Mouse (Mus musculus): Measurements from ENCODE around the gene Tenm4. TPM values are rescaled to one million over a fixed set of nuclear protein-coding genes. Genes with fewer than 3 reads are reported as not detected.
"Not testable (repeated sequence)": the region's sequence is repeated elsewhere in the genome, so short reads cannot be mapped to it uniquely, and the experiment has no call there.

The Tenm4 gene
- total RNA-seq, 1 experiment: 38.9 TPM

DNA sequence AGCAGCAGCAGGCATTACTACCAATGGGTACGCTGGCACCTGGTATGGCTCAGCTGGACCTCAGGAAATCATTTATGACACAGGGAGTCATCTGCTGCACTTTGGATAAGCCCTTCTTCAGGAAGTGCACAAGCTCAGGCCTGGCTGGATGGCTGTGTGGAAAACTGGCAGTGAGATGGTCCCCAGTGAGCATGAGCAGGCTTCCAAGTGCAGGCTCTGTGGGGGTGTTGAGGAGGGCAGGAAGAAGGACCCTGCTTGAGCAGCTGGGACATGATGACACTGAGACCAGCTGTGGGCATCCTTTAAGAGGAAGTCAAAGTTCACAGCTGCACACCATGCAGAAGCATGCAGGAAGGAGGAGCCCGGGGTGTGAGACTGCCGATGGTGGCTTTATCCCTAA lies 455.3 kb downstream of the Tenm4 start:
- Histone ChIP-seq H3K36me3 (ENCODE audit: control insufficient read depth, insufficient read depth, low read length, poor library complexity, severe bottlenecking) (no peaks in the 10 kb centered on the region), H3K9ac (ENCODE audit: insufficient read depth, low read depth, low read length, poor library complexity, severe bottlenecking) (no peak overlapping the region), H3K4me1 (ENCODE audit: control insufficient read depth in 2 of 2, insufficient read depth in 2 of 2, low read length in 2 of 2, poor library complexity in 1 of 2) (no peaks in the 10 kb centered on the region), H3K4me3 (ENCODE audit: insufficient read depth in 1 of 2, low read depth in 1 of 2, low read length in 2 of 2, poor library complexity in 1 of 2, severe bottlenecking in 1 of 2) (no peak overlapping the region), H3K9me3 (ENCODE audit: control insufficient read depth, insufficient read depth, low read depth, low read length) (no peaks in the 10 kb centered on the region), H3K27ac (ENCODE audit: insufficient read depth, low read depth, low read length, poor library complexity, severe bottlenecking) (no peak overlapping the region)
- TF ChIP-seq ZC3H11A (IDR thresholded peaks at IDR 0.05; ENCODE audit: borderline replicate concordance, low read depth, low read length): no peak
- no peak for TF ChIP-seq MAFK (IDR thresholded peaks at IDR 0.05; ENCODE audit: insufficient read depth, low read depth, low read length)
- TF ChIP-seq CHD2 (IDR thresholded peaks at IDR 0.05; ENCODE audit: low read depth, low read length): no peak
- TF ChIP-seq HCFC1 (IDR thresholded peaks at IDR 0.05; ENCODE audit: borderline replicate concordance, insufficient read depth, low read length): no peak
- TF ChIP-seq ZNF384 (IDR thresholded peaks at IDR 0.05; ENCODE audit: low read depth, low read length): no peak
- DNase-seq (ENCODE audit: low read depth, low spot score): no peak
- in situ Hi-C loops (cut with MboI; ENCODE audit: low sequenced_read_pairs in 2 of 2, unreplicated experiment in 2 of 2): no loop called here

DNA sequence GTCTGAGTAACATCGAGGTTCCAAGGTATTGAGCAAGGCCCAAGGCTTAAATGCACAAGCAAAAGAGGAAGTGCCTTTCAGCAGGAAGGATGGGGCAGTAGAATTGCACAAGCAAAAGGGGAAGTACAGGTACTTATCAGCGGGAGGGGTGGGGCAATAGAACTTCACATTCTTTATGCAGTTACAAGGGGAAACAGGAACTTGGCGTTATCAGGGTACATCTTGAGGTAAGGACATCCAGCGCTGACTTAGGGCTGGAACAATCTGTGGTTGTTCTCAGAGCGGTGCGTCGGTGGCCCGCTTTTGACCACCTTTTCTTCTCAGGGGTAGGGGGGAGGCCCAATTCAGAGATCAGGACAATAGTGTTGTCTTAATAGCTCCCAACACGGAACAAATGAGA lies 459.5 kb downstream of the Tenm4 start:
- H3K9me3 ChIP-seq (ENCODE audit: control insufficient read depth, insufficient read depth, low read depth, low read length); H3K27ac ChIP-seq (ENCODE audit: insufficient read depth, low read depth, low read length, poor library complexity, severe bottlenecking); in situ Hi-C loops (cut with MboI; ENCODE audit: low sequenced_read_pairs in 2 of 2, unreplicated experiment in 2 of 2); DNase-seq (ENCODE audit: low read depth, low spot score); H3K4me1 ChIP-seq (ENCODE audit: control insufficient read depth in 2 of 2, insufficient read depth in 2 of 2, low read length in 2 of 2, poor library complexity in 1 of 2); H3K9ac ChIP-seq (ENCODE audit: insufficient read depth, low read depth, low read length, poor library complexity, severe bottlenecking); H3K4me3 ChIP-seq (ENCODE audit: insufficient read depth in 1 of 2, low read depth in 1 of 2, low read length in 2 of 2, poor library complexity in 1 of 2, severe bottlenecking in 1 of 2); H3K36me3 ChIP-seq (ENCODE audit: control insufficient read depth, insufficient read depth, low read length, poor library complexity, severe bottlenecking): not testable (repeated sequence)

DNA sequence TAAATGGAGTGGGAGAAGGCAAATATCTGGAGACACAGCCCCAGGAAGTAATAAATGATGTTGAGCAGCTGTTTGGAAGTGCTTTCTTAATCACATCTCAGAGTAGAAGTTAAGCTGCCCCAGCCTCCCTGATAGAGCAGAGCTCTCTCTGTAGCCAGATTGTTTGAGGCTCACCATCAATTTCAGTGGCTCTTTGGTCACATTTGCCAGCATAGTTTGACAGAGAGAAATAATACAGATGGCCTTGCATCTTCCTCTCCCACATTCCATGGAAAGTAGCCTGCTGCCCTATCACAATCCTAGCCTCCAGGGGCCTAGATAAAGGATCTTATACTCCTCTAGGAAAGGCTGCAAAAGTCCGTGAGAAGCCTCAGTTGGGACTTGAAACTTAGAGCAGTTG lies 462.0 kb downstream of the Tenm4 start:
- Histone ChIP-seq H3K27ac (ENCODE audit: insufficient read depth, low read depth, low read length, poor library complexity, severe bottlenecking) (no peak overlapping the region), H3K4me1 (ENCODE audit: control insufficient read depth in 2 of 2, insufficient read depth in 2 of 2, low read length in 2 of 2, poor library complexity in 1 of 2) (no peaks in the 10 kb centered on the region), H3K36me3 (ENCODE audit: control insufficient read depth, insufficient read depth, low read length, poor library complexity, severe bottlenecking) (no peaks in the 10 kb centered on the region), H3K4me3 (ENCODE audit: insufficient read depth in 1 of 2, low read depth in 1 of 2, low read length in 2 of 2, poor library complexity in 1 of 2, severe bottlenecking in 1 of 2) (no peak overlapping the region), H3K9ac (ENCODE audit: insufficient read depth, low read depth, low read length, poor library complexity, severe bottlenecking) (no peak overlapping the region), H3K9me3 (ENCODE audit: control insufficient read depth, insufficient read depth, low read depth, low read length) (no peaks in the 10 kb centered on the region)
- DNase-seq (ENCODE audit: low read depth, low spot score): no peak
- in situ Hi-C loops (cut with MboI; ENCODE audit: low sequenced_read_pairs in 2 of 2, unreplicated experiment in 2 of 2): no loop called here
- TF ChIP-seq CHD2 (IDR thresholded peaks at IDR 0.05; ENCODE audit: low read depth, low read length) (no peak), ZNF384 (IDR thresholded peaks at IDR 0.05; ENCODE audit: low read depth, low read length) (no peak), HCFC1 (IDR thresholded peaks at IDR 0.05; ENCODE audit: borderline replicate concordance, insufficient read depth, low read length) (no peak), MAFK (IDR thresholded peaks at IDR 0.05; ENCODE audit: insufficient read depth, low read depth, low read length) (no peak), ZC3H11A (IDR thresholded peaks at IDR 0.05; ENCODE audit: borderline replicate concordance, low read depth, low read length) (no peak)

DNA sequence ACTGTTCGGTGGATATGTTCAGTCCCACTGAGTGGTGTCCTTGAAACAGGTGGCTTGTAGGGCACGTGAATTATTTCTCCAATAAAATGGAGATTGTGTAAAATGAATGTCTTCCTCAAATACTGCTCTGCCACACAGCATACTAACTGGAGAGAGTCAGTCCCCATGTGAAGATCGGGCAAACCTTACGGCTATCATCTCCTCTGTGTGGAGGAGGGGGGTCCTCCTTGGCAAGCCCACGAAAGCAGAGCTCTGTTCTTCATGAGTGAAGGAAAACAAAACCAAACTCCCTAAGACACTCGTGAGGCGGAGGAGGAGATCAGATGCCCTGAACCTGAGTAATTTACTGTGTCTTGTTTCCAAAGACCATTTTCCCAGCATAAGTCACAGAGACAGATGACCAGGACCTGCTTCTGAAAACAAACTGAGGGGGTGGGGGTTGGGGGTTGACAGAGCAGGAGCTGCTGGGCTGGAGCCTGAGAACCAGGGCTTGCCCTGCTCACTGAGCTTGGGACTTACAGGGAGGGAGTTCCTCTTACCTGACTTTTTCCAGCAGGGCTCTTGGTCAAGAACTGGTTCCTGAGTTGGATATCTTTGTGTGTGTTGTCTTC lies 464.9 kb downstream of the Tenm4 start:
- no peak for TF ChIP-seq ZNF384 (IDR thresholded peaks at IDR 0.05; ENCODE audit: low read depth, low read length)
- TF ChIP-seq ZC3H11A (IDR thresholded peaks at IDR 0.05; ENCODE audit: borderline replicate concordance, low read depth, low read length): no peak
- TF ChIP-seq HCFC1 (IDR thresholded peaks at IDR 0.05; ENCODE audit: borderline replicate concordance, insufficient read depth, low read length): no peak
- no peak for TF ChIP-seq MAFK (IDR thresholded peaks at IDR 0.05; ENCODE audit: insufficient read depth, low read depth, low read length)
- no peak for TF ChIP-seq CHD2 (IDR thresholded peaks at IDR 0.05; ENCODE audit: low read depth, low read length)
- in situ Hi-C loops (cut with MboI; ENCODE audit: low sequenced_read_pairs in 2 of 2, unreplicated experiment in 2 of 2): no loop called here
- H3K4me3 ChIP-seq (ENCODE audit: insufficient read depth in 1 of 2, low read depth in 1 of 2, low read length in 2 of 2, poor library complexity in 1 of 2, severe bottlenecking in 1 of 2): no peak overlapping the region
- DNase-seq (ENCODE audit: low read depth, low spot score): no peak
- H3K27ac ChIP-seq (ENCODE audit: insufficient read depth, low read depth, low read length, poor library complexity, severe bottlenecking): no peak overlapping the region
- no peak overlapping the region for H3K9ac ChIP-seq (ENCODE audit: insufficient read depth, low read depth, low read length, poor library complexity, severe bottlenecking)
- no peaks in the 10 kb centered on the region for H3K36me3 ChIP-seq (ENCODE audit: control insufficient read depth, insufficient read depth, low read length, poor library complexity, severe bottlenecking)
- H3K9me3 ChIP-seq (ENCODE audit: control insufficient read depth, insufficient read depth, low read depth, low read length): no peaks in the 10 kb centered on the region
- no peaks in the 10 kb centered on the region for H3K4me1 ChIP-seq (ENCODE audit: control insufficient read depth in 2 of 2, insufficient read depth in 2 of 2, low read length in 2 of 2, poor library complexity in 1 of 2)
